Comparison of ENCODE assay signal across 7 mouse cellular contexts in genomic region chr16:90187453-90187852, GRCm38 (mm10). TPM values are rescaled to one million over a fixed set of nuclear protein-coding genes. Genes with fewer than 3 reads are reported as not detected.
DNase-seq lines count a peak whose midpoint lies in the region; ATAC-seq and TF ChIP-seq lines count a peak whose summit lies in the region.

No protein-coding gene starts in this region.

- ATAC-seq in intestine, embryonic 16.5 days, result peak; percentile 58

- TF ChIP-seq POLR2A in lung, adult 2 months (IDR thresholded peaks at IDR 0.05; ENCODE audit: borderline replicate concordance, extremely low read depth, low read depth, low read length), result no peak

- no peaks in the 10 kb centered on the region for H3K36me3 ChIP-seq in intestine, embryonic 16.5 days (ENCODE audit: control insufficient read depth, insufficient read depth, low read length)

- no peak overlapping the region; the same call in 1 of the 2 replicates for H3K4me2 ChIP-seq in intestine, embryonic 16.5 days (ENCODE audit: low read depth, low read length)

- intact Hi-C loops in left cerebral cortex, postnatal 25 days (cut with DNase I), result loop anchor here (2.0 kb wide), 1 partner anchor 343 kb away; no protein-coding TSS in a partner anchor

- H3K9ac ChIP-seq in intestine, embryonic 16.5 days (ENCODE audit: low read depth, low read length), result no peak overlapping the region

- H3K27me3 ChIP-seq in intestine, embryonic 16.5 days (replicated peaks; ENCODE audit: control insufficient read depth, insufficient read depth, low read length), result no peaks in the 10 kb centered on the region

- 22% methylated on average over 13 of the region's 13 CpGs for WGBS in intestine, embryonic 16.5 days
- 14% methylated on average over 13 of the region's 13 CpGs for WGBS in lung, adult 2 months

- peak; percentile 79 for TF ChIP-seq CTCF in lung, adult 2 months (IDR thresholded peaks at IDR 0.05; ENCODE audit: insufficient read depth, low read length)

- peaks cover 10% of the 10 kb centered on the region; the same call in 1 of the 2 replicates for H3K4me1 ChIP-seq in intestine, embryonic 16.5 days (ENCODE audit: control insufficient read depth, insufficient read depth, low read length)
- H3K4me1 ChIP-seq in lung, adult 2 months (ENCODE audit: control insufficient read depth, insufficient read depth, low read length), result no peaks in the 10 kb centered on the region

- DNase-seq in 416B (ENCODE audit: low read depth) (peak; percentile 95), ES-CJ7 (ENCODE audit: low read depth, low spot score) (peak; percentile 84)
- peak; percentile 51 for DNase-seq in embryo, embryonic 9.5 days (ENCODE audit: extremely low spot score)
- DNase-seq in lung, adult 2 months, result peak; percentile 48
- no peak for DNase-seq in right cerebral cortex, postnatal 4 days
- DNase-seq in left cerebral cortex, postnatal 25 days (ENCODE audit: low spot score in 2 of 2), result no peak

- H3K27ac ChIP-seq in intestine, embryonic 16.5 days (ENCODE audit: low read length), result no peak overlapping the region

- H3K4me3 ChIP-seq in intestine, embryonic 16.5 days (ENCODE audit: low read length), result no peak overlapping the region
- H3K4me3 ChIP-seq in lung, adult 2 months (replicated peaks; ENCODE audit: extremely low read depth, low read depth, low read length), result no peak overlapping the region

- no peaks in the 10 kb centered on the region for H3K9me3 ChIP-seq in intestine, embryonic 16.5 days (ENCODE audit: control insufficient read depth, low read length)

RNA-seq across cellular contexts. Expression of gene Sod1, which starts 33.1 kb away (rescaled TPM):
- 1,142 and 1,262 TPM in 2 replicates for polyA plus RNA-seq in intestine, embryonic 16.5 days (2015; fragmentation: Nextera tagmentation; extraction: Ambion mirVana)
- polyA plus RNA-seq in lung, adult 2 months (2012; rRNA removed), result 547 and 549 TPM in 2 replicates
- 100 to 1,000 TPM; 389 to 390 TPM for total RNA-seq in left cerebral cortex, postnatal 25 days (2021)

RNA-seq across cellular contexts. Expression of gene Tiam1, which starts 43.9 kb away (rescaled TPM):
- 7.4 and 8.1 TPM in 2 replicates for polyA plus RNA-seq in intestine, embryonic 16.5 days (2015; fragmentation: Nextera tagmentation; extraction: Ambion mirVana)
- 7.1 and 14.6 TPM in 2 replicates for polyA plus RNA-seq in lung, adult 2 months (2012; rRNA removed)
- 100 to 1,000 TPM; 108 to 118 TPM for total RNA-seq in left cerebral cortex, postnatal 25 days (2021)

Comparison
In these comparisons a context has a peak if more than half of its experiments do, and no peak if none do; other contexts are left out.
1. DNase-seq: peak in 416B (single experiment), ES-CJ7 (single experiment), embryo, embryonic 9.5 days (single experiment) and lung, adult 2 months (single experiment); none in right cerebral cortex, postnatal 4 days (single experiment) and left cerebral cortex, postnatal 25 days (0 of 2).